Comparison of ENCODE assay signal across 13 mouse cellular contexts in genomic region chr3:88228906-88229305, GRCm38 (mm10). TPM values are rescaled to one million over a fixed set of nuclear protein-coding genes. Genes with fewer than 3 reads are reported as not detected.
DNase-seq lines count a peak whose midpoint lies in the region; ATAC-seq and TF ChIP-seq lines count a peak whose summit lies in the region.
"Had no signal": no experiment of that assay in that cellular context is flagged by ENCODE, and none has a peak within 500 bp of the region (broad histone marks: within the 10 kb centered on the region; RNA-seq: fewer than 3 reads in every experiment).

No protein-coding gene starts in this region.

- peak; percentile 63 for DNase-seq in kidney, postnatal 10 days
- peak; percentile 65 to 68 for DNase-seq in cerebellum, postnatal 10 days
- DNase-seq in spleen, adult 18-20 months, result no peak
- no peak for DNase-seq in spleen, adult 12 weeks (ENCODE audit: low spot score)
- DNase-seq: lung, postnatal 10 days; thymus, postnatal 4 days had no signal

- no peak for ATAC-seq in kidney, embryonic 16.5 days (ENCODE audit: low FRiP score, low TSS enrichment)
- ATAC-seq in forebrain, embryonic 16.5 days, result no peak
- no peak for ATAC-seq in midbrain, embryonic 15.5 days (replicated peaks)
- no peak for ATAC-seq in intestine, postnatal 0 days

- TF ChIP-seq CTCF in intestine, postnatal 0 days (IDR thresholded peaks at IDR 0.05; ENCODE audit: low read depth), result no peak

- peaks cover 25% of the 10 kb centered on the region for H3K4me1 ChIP-seq in kidney, embryonic 16.5 days (ENCODE audit: insufficient read depth, low read length)
- H3K4me1 ChIP-seq in forebrain, embryonic 16.5 days (replicated peaks; ENCODE audit: control insufficient read depth, insufficient read depth, low read length), result peaks cover 100% of the 10 kb centered on the region
- peaks cover 56% of the 10 kb centered on the region for H3K4me1 ChIP-seq in midbrain, embryonic 15.5 days
- no peaks in the 10 kb centered on the region for H3K4me1 ChIP-seq in intestine, postnatal 0 days (replicated peaks; ENCODE audit: control insufficient read depth, insufficient read depth, low read length)

- no peaks in the 10 kb centered on the region for H3K9me3 ChIP-seq in kidney, embryonic 16.5 days (ENCODE audit: low read length)
- H3K9me3 ChIP-seq in forebrain, embryonic 16.5 days (ENCODE audit: control insufficient read depth, low read length), result no peaks in the 10 kb centered on the region
- no peaks in the 10 kb centered on the region for H3K9me3 ChIP-seq in midbrain, embryonic 15.5 days
- H3K9me3 ChIP-seq in intestine, postnatal 0 days (ENCODE audit: control insufficient read depth), result no peaks in the 10 kb centered on the region
- H3K9me3 ChIP-seq: heart, embryonic 15.5 days; limb, embryonic 15.5 days had no signal

- H3K36me3 ChIP-seq in kidney, embryonic 16.5 days (ENCODE audit: insufficient read depth, low read length), result no peaks in the 10 kb centered on the region
- peaks cover 41% of the 10 kb centered on the region for H3K36me3 ChIP-seq in forebrain, embryonic 16.5 days (ENCODE audit: control insufficient read depth, insufficient read depth)
- H3K36me3 ChIP-seq in midbrain, embryonic 15.5 days (replicated peaks), result 0 out of 2 replicates have a peak, but pooled peaks cover 3% of the 10 kb centered on the region
- H3K36me3 ChIP-seq in intestine, postnatal 0 days (ENCODE audit: control insufficient read depth, insufficient read depth), result no peaks in the 10 kb centered on the region
- H3K36me3 ChIP-seq: heart, embryonic 15.5 days; limb, embryonic 15.5 days had no signal

- 48% methylated on average over 4 of the region's 4 CpGs for WGBS in kidney, embryonic 16.5 days
- 50% methylated on average over 4 of the region's 4 CpGs for WGBS in forebrain, embryonic 16.5 days
- WGBS in midbrain, embryonic 15.5 days, result 47% methylated on average over 4 of the region's 4 CpGs
- WGBS in intestine, postnatal 0 days, result 52% methylated on average over 4 of the region's 4 CpGs

- H3K4me2 ChIP-seq in kidney, embryonic 16.5 days (replicated peaks; ENCODE audit: low read depth, low read length), result no peak overlapping the region
- peak overlapping the region; percentile 7; the same call in 1 of the 2 replicates for H3K4me2 ChIP-seq in forebrain, embryonic 16.5 days (ENCODE audit: low read length)
- H3K4me2 ChIP-seq in midbrain, embryonic 15.5 days, result no peak overlapping the region
- H3K4me2 ChIP-seq in intestine, postnatal 0 days (replicated peaks; ENCODE audit: low read depth), result no peak overlapping the region
- H3K4me2 ChIP-seq: heart, embryonic 15.5 days; limb, embryonic 15.5 days had no signal

- no peak overlapping the region for H3K27ac ChIP-seq in kidney, embryonic 16.5 days (ENCODE audit: low read length)
- peak overlapping the region; percentile 100 for H3K27ac ChIP-seq in forebrain, embryonic 16.5 days (ENCODE audit: low read length)
- H3K27ac ChIP-seq in midbrain, embryonic 15.5 days, result peak overlapping the region; percentile 92
- H3K27ac ChIP-seq in intestine, postnatal 0 days (ENCODE audit: low read depth, low read length), result no peak overlapping the region
- H3K27ac ChIP-seq: heart, embryonic 15.5 days; limb, embryonic 15.5 days had no signal

- H3K27me3 ChIP-seq in kidney, embryonic 16.5 days (ENCODE audit: insufficient read depth, low read length), result peaks cover 11% of the 10 kb centered on the region
- H3K27me3 ChIP-seq in forebrain, embryonic 16.5 days (replicated peaks; ENCODE audit: control insufficient read depth, insufficient read depth, low read length), result no peaks in the 10 kb centered on the region
- no peaks in the 10 kb centered on the region for H3K27me3 ChIP-seq in midbrain, embryonic 15.5 days (replicated peaks)
- peaks cover 18% of the 10 kb centered on the region for H3K27me3 ChIP-seq in intestine, postnatal 0 days (replicated peaks; ENCODE audit: control insufficient read depth, insufficient read depth, low read length)

- H3K9ac ChIP-seq in kidney, embryonic 16.5 days (replicated peaks; ENCODE audit: low read length), result no peak overlapping the region
- peak overlapping the region; percentile 40 for H3K9ac ChIP-seq in forebrain, embryonic 16.5 days (replicated peaks; ENCODE audit: low read depth, low read length)
- H3K9ac ChIP-seq in midbrain, embryonic 15.5 days, result no peak overlapping the region
- no peak overlapping the region for H3K9ac ChIP-seq in intestine, postnatal 0 days (ENCODE audit: low read depth, low read length)
- H3K9ac ChIP-seq: heart, embryonic 15.5 days; limb, embryonic 15.5 days had no signal

- H3K4me3 ChIP-seq in kidney, embryonic 16.5 days (ENCODE audit: low read length), result no peak overlapping the region
- H3K4me3 ChIP-seq in forebrain, embryonic 16.5 days (replicated peaks; ENCODE audit: low read length), result no peak overlapping the region
- H3K4me3 ChIP-seq in midbrain, embryonic 15.5 days, result no peak overlapping the region
- no peak overlapping the region for H3K4me3 ChIP-seq in intestine, postnatal 0 days (ENCODE audit: low read depth, low read length)
- H3K4me3 ChIP-seq: heart, embryonic 15.5 days; limb, embryonic 15.5 days had no signal

RNA-seq across cellular contexts. Expression of gene Rhbg, which starts 25.6 kb away (rescaled TPM):
- polyA plus RNA-seq in kidney, embryonic 16.5 days (2015; fragmentation: Nextera tagmentation; extraction: Ambion mirVana), result 11.5 and 13.5 TPM in 2 replicates
- not detected in 2 replicates for polyA plus RNA-seq in forebrain, embryonic 16.5 days (2015; fragmentation: Nextera tagmentation; extraction: Ambion mirVana)
- 0.14 TPM in 2 replicates for polyA plus RNA-seq in midbrain, embryonic 15.5 days (2015; fragmentation: Nextera tagmentation; extraction: Ambion mirVana)
- 0.60 and 0.65 TPM in 2 replicates for polyA plus RNA-seq in intestine, postnatal 0 days (2015; fragmentation: Nextera tagmentation; extraction: Ambion mirVana)

RNA-seq across cellular contexts. Expression of gene Gm38392, which starts 58.1 kb away (rescaled TPM):
- polyA plus RNA-seq in kidney, embryonic 16.5 days (2015; fragmentation: Nextera tagmentation; extraction: Ambion mirVana), result 0.15 and 2.2 TPM in 2 replicates
- polyA plus RNA-seq in forebrain, embryonic 16.5 days (2015; fragmentation: Nextera tagmentation; extraction: Ambion mirVana), result 0.18 and 0.27 TPM in 2 replicates
- polyA plus RNA-seq in midbrain, embryonic 15.5 days (2015; fragmentation: Nextera tagmentation; extraction: Ambion mirVana), result not detected in 2 replicates
- 0.13 and 0.18 TPM in 2 replicates for polyA plus RNA-seq in intestine, postnatal 0 days (2015; fragmentation: Nextera tagmentation; extraction: Ambion mirVana)
- polyA plus RNA-seq: heart, embryonic 15.5 days; spleen, adult 2 months had no signal

Comparison
In these comparisons a context has a peak if more than half of its experiments do, and no peak if none do; other contexts are left out.
1. DNase-seq: peak in kidney, postnatal 10 days (single experiment) and cerebellum, postnatal 10 days (2 of 2); none in spleen, adult 18-20 months (0 of 2) and spleen, adult 12 weeks (single experiment).
2. H3K27ac ChIP-seq: peak in forebrain, embryonic 16.5 days (single experiment) and midbrain, embryonic 15.5 days (single experiment); none in kidney, embryonic 16.5 days (single experiment) and intestine, postnatal 0 days (single experiment).